Mouse (Mus musculus) liver, embryonic 14.5 days (tissue): ENCODE data around the gene Zfp786. TPM values are rescaled to one million over a fixed set of nuclear protein-coding genes. Genes with fewer than 3 reads are reported as not detected.

Experiments
- ATAC-seq: fragments of 200-750 bp; cut with Nextera tagmentation; 2 replicates; pipeline ENCODE4 v1.8.0; 2017; ENCODE audit warnings: moderate number of reproducible peaks, mild to moderate bottlenecking, moderate library complexity; ENCODE audit not compliant: insufficient read depth
- DNase-seq, 3 experiments: peaks; one replicate each; pipeline ENCODE4 v3.0.0-alpha.2; 2012 to 2013; ENCODE audit warnings: low read depth in 3 of 3, low spot score in 3 of 3
- H3K27ac ChIP-seq: fragments of 300-500 bp; sonication (generic); 2 replicates; pipeline ENCODE4 v1.5.1; 2014; ENCODE audit warnings: moderate library complexity, mild to moderate bottlenecking, control low read depth, inconsistent platforms
- H3K27me3 ChIP-seq: fragments of 300-500 bp; sonication (generic); 2 replicates; pipeline ENCODE4 v1.6.1; 2014; ENCODE audit warnings: mild to moderate bottlenecking, low read length, moderate library complexity; ENCODE audit not compliant: control insufficient read depth, insufficient read depth
- H3K36me3 ChIP-seq: fragments of 300-500 bp; sonication (generic); replicated peaks from 2 replicates; pipeline ENCODE4 v1.6.1; 2014; ENCODE audit warnings: low read depth; ENCODE audit not compliant: control insufficient read depth, insufficient read depth
- H3K4me1 ChIP-seq, 2 experiments: fragments of 200-500 bp in 1 of 2; fragments of 300-500 bp in 1 of 2; sonication (generic) in 1 of 2; replicated peaks; 2 replicates each; pipeline ENCODE4 v1.6.1; 2012 to 2014; ENCODE audit warnings: antibody characterized with exemption in 1 of 2, inconsistent platforms in 1 of 2, low read length in 1 of 2; ENCODE audit not compliant: control insufficient read depth in 2 of 2, insufficient read depth in 2 of 2
- H3K4me2 ChIP-seq: fragments of 300-500 bp; sonication (generic); 2 replicates; pipeline ENCODE4 v1.6.1; 2014; ENCODE audit warnings: low read depth, mild to moderate bottlenecking, control low read depth, moderate library complexity
- H3K4me3 ChIP-seq, 2 experiments: fragments of 200-500 bp in 1 of 2; fragments of 300-500 bp in 1 of 2; sonication (generic) in 1 of 2; 2 replicates each; pipeline ENCODE4 v1.5.1; 2012 to 2014; ENCODE audit warnings: low read depth in 2 of 2, low read length in 2 of 2, mild to moderate bottlenecking in 2 of 2, control low read depth in 1 of 2, inconsistent platforms in 1 of 2, moderate library complexity in 1 of 2; ENCODE audit not compliant: insufficient read depth in 1 of 2
- H3K9ac ChIP-seq: fragments of 300-500 bp; sonication (generic); replicated peaks from 2 replicates; pipeline ENCODE4 v1.6.1; 2014; ENCODE audit warnings: mild to moderate bottlenecking, control low read depth, moderate library complexity
- H3K9me3 ChIP-seq: fragments of 300-500 bp; sonication (generic); 2 replicates; pipeline ENCODE4 v1.6.1; 2016; ENCODE audit warnings: low read length, mixed read lengths; ENCODE audit not compliant: control insufficient read depth
- CTCF ChIP-seq: IDR thresholded peaks from 2 replicates; pipeline ENCODE4 v1.5.1; 2016; ENCODE audit warnings: antibody characterized with exemption, low read depth, control low read depth
- EP300 ChIP-seq: IDR thresholded peaks from 2 replicates; pipeline ENCODE4 v1.6.1; 2016; ENCODE audit warnings: antibody characterized with exemption, low read depth
- WGBS: fragments of 180-500 bp; shearing (Covaris S2); extraction: QIAGEN DNeasy Blood & Tissue Kit; methylation state at CpG from one replicate; pipeline ENCODE4 v1.1.7; 2014; ENCODE audit not compliant: insufficient replicate concordance; 5-methylcytosine and 5-hydroxymethylcytosine counted together
- polyA plus RNA-seq, 2 experiments: library from polyadenylated mRNA; depleted of rRNA in 1 of 2; stranded (reverse) in 1 of 2; unstranded in 1 of 2; fragments of >200 nt; fragmentation: Nextera tagmentation in 1 of 2; extraction: Ambion mirVana in 1 of 2; gene quantifications; 2 replicates each; pipeline versions ENCODE4 v1.2.1 to v1.2.3; 2012 to 2014

Gene Zfp786
- polyA plus RNA-seq, 2 experiments: 0.17 to 0.39 TPM

DNA sequence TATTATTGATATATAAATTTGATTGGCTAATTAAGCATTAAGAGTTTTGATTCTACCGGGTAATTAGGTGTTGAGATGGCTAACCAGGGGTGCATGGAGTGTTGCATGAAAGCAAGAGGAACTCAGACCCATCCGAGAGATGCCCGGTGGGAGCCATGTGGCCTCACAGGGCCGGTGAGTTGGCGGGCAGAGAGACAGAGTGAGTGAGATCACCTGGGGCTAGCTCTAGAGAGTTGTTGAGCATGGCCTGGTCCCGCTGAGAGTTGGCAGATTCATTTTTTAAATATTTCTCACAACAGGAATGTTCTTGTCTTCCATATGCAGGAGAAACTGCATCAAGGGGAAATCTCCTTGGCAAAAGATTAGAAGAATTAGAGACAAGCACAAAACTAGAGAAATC is 26.6 kb upstream of the Zfp786 start:
- WGBS: 86% methylated on average over 6 of the region's 6 CpGs
- no peak overlapping the region for H3K4me2 ChIP-seq
- DNase-seq: no peak
- H3K27me3 ChIP-seq: no peaks in the 10 kb centered on the region
- no peak for ATAC-seq
- no peak overlapping the region for H3K4me3 ChIP-seq
- no peaks in the 10 kb centered on the region for H3K9me3 ChIP-seq
- H3K36me3 ChIP-seq: no peaks in the 10 kb centered on the region
- no peak overlapping the region for H3K9ac ChIP-seq
- no peak for TF ChIP-seq CTCF
- no peaks in the 10 kb centered on the region for H3K4me1 ChIP-seq
- no peak overlapping the region for H3K27ac ChIP-seq

GRCm38 (mm10) chr6:47845779-47846178 is 15.1 kb upstream of the Zfp786 start:
- Histone ChIP-seq H3K27me3 (no peaks in the 10 kb centered on the region), H3K9me3 (no peaks in the 10 kb centered on the region), H3K9ac (no peak overlapping the region), H3K4me3 (no peak overlapping the region), H3K27ac (no peak overlapping the region), H3K4me1 (peaks cover 5 to 6% of the 10 kb centered on the region in 2 experiments), H3K36me3 (no peaks in the 10 kb centered on the region), H3K4me2 (no peak overlapping the region)
- no peak for DNase-seq
- ATAC-seq: no peak
- TF ChIP-seq CTCF (no peak), EP300 (no peak)

GRCm38 (mm10) chr6:47842337-47842736 is 11.7 kb upstream of the Zfp786 start:
- Histone ChIP-seq H3K4me3 (no peak overlapping the region), H3K27ac (no peak overlapping the region; the same call in 1 of the 2 replicates), H3K9ac (no peak overlapping the region), H3K27me3 (no peaks in the 10 kb centered on the region), H3K36me3 (no peaks in the 10 kb centered on the region), H3K4me2 (no peak overlapping the region), H3K4me1 (peaks cover 17 to 19% of the 10 kb centered on the region in 2 experiments), H3K9me3 (no peaks in the 10 kb centered on the region)
- ATAC-seq (peak; percentile 72), DNase-seq (peak in 1 of 3 experiments; percentile 36)
- WGBS: 79% methylated on average over 1 of the region's 1 CpGs
- no peak for TF ChIP-seq EP300
- TF ChIP-seq CTCF: no peak

DNA sequence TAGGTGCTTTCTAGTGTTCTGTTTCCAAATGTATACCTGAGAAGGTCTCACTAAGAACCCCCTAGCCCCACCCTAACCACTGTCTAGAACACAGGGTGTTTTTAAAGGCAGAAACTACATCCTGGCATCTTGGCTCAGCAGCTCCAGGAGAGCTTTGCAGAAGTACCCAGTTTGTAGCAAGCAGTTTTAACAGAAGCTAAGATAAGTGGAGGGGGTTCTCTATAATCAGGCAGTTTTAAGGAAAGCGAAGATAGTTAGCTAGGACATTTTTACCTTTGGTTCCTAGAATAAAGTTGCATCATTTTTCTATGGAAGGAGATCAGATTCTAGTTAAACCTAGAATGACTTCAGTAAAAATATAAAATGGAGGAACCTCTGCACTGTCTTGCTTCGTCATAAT is 11.2 kb upstream of the Zfp786 start:
- 70% methylated on average over 2 of the region's 2 CpGs for WGBS
- H3K9ac ChIP-seq: no peak overlapping the region; the same call in 1 of the 2 replicates

GRCm38 (mm10) chr6:47841077-47841476 is 10.4 kb upstream of the Zfp786 start:
- H3K27ac ChIP-seq: no peak overlapping the region
- H3K36me3 ChIP-seq: no peaks in the 10 kb centered on the region
- H3K9ac ChIP-seq: no peak overlapping the region
- no peak overlapping the region for H3K4me2 ChIP-seq
- no peak for ATAC-seq
- no peak for DNase-seq
- TF ChIP-seq EP300 (no peak), CTCF (no peak)
- whole genome bisulfite sequencing: 96% methylated on average over 1 of the region's 1 CpGs
- no peak overlapping the region for H3K4me3 ChIP-seq
- no peaks in the 10 kb centered on the region for H3K27me3 ChIP-seq
- peaks cover 17 to 19% of the 10 kb centered on the region in 2 experiments for H3K4me1 ChIP-seq
- no peaks in the 10 kb centered on the region for H3K9me3 ChIP-seq

More for the DNA sequence above, 11.2 kb upstream of the Zfp786 start:
- Histone ChIP-seq H3K4me3 (no peak overlapping the region), H3K27me3 (no peaks in the 10 kb centered on the region), H3K27ac (no peak overlapping the region), H3K36me3 (no peaks in the 10 kb centered on the region), H3K9me3 (no peaks in the 10 kb centered on the region), H3K4me2 (no peak overlapping the region), H3K4me1 (peaks cover 17 to 19% of the 10 kb centered on the region in 2 experiments)
- TF ChIP-seq EP300 (no peak), CTCF (no peak)
- ATAC-seq (no peak), DNase-seq (no peak)
